Mouse (Mus musculus): Measurements from ENCODE around the gene Fam3c. TPM values are rescaled to one million over a fixed set of nuclear protein-coding genes. Genes with fewer than 3 reads are reported as not detected.
A peak's percentile ranks its signal among the peaks of the same experiment; 100 is the strongest.

The Fam3c gene
- polyA plus RNA-seq, 1 experiment from 2014 or later, result 35.6 TPM

- Histone ChIP-seq H3K4me3 (ENCODE audit: low read length) (no peak overlapping the region), H3K4me2 (ENCODE audit: low read depth, low read length) (no peak overlapping the region), H3K9me3 (ENCODE audit: control insufficient read depth, low read length) (no peaks in the 10 kb centered on the region), H3K27me3 (replicated peaks; ENCODE audit: control insufficient read depth, insufficient read depth, low read length) (no peaks in the 10 kb centered on the region), H3K4me1 (ENCODE audit: control insufficient read depth, insufficient read depth, low read length) (peaks cover 24% of the 10 kb centered on the region), H3K36me3 (ENCODE audit: control insufficient read depth, insufficient read depth, low read length) (no peaks in the 10 kb centered on the region), H3K9ac (ENCODE audit: low read depth, low read length) (no peak overlapping the region), H3K27ac (ENCODE audit: low read length) (no peak overlapping the region)
- no peak for ATAC-seq
- 78% methylated on average over 8 of the region's 8 CpGs for WGBS
These were observed 8.7 kb downstream of the Fam3c start for GRCm38 (mm10) chr6:22347132-22347902.

- Histone ChIP-seq H3K36me3 (ENCODE audit: control insufficient read depth, insufficient read depth, low read length) (no peaks in the 10 kb centered on the region), H3K4me3 (ENCODE audit: low read length) (no peak overlapping the region), H3K4me1 (ENCODE audit: control insufficient read depth, insufficient read depth, low read length) (peaks cover 24% of the 10 kb centered on the region), H3K27me3 (replicated peaks; ENCODE audit: control insufficient read depth, insufficient read depth, low read length) (no peaks in the 10 kb centered on the region), H3K9me3 (ENCODE audit: control insufficient read depth, low read length) (no peaks in the 10 kb centered on the region), H3K27ac (ENCODE audit: low read length) (peak overlapping the region; percentile 56; the same call in 1 of the 2 replicates), H3K9ac (ENCODE audit: low read depth, low read length) (no peak overlapping the region), H3K4me2 (ENCODE audit: low read depth, low read length) (no peak overlapping the region)
- no peak for ATAC-seq
- 51% methylated on average over 6 of the region's 6 CpGs for WGBS
These were observed 11.6 kb downstream of the Fam3c start for GRCm38 (mm10) chr6:22344443-22344842.

GRCm38 (mm10) chr6:22343706-22344105 lies 12.3 kb downstream of the Fam3c start:
- H3K36me3 ChIP-seq (ENCODE audit: control insufficient read depth, insufficient read depth, low read length), result no peaks in the 10 kb centered on the region
- H3K4me3 ChIP-seq (ENCODE audit: low read length), result no peak overlapping the region
- no peak overlapping the region for H3K9ac ChIP-seq (ENCODE audit: low read depth, low read length)
- H3K9me3 ChIP-seq (ENCODE audit: control insufficient read depth, low read length), result no peaks in the 10 kb centered on the region
- no peak overlapping the region for H3K27ac ChIP-seq (ENCODE audit: low read length)
- WGBS, result 68% methylated on average over 6 of the region's 6 CpGs
- ATAC-seq, result no peak
- H3K4me2 ChIP-seq (ENCODE audit: low read depth, low read length), result no peak overlapping the region
- no peaks in the 10 kb centered on the region for H3K27me3 ChIP-seq (replicated peaks; ENCODE audit: control insufficient read depth, insufficient read depth, low read length)
- peaks cover 24% of the 10 kb centered on the region for H3K4me1 ChIP-seq (ENCODE audit: control insufficient read depth, insufficient read depth, low read length)

- H3K36me3 ChIP-seq (ENCODE audit: control insufficient read depth, insufficient read depth, low read length), result no peaks in the 10 kb centered on the region
- no peak overlapping the region for H3K9ac ChIP-seq (ENCODE audit: low read depth, low read length)
- peaks cover 24% of the 10 kb centered on the region for H3K4me1 ChIP-seq (ENCODE audit: control insufficient read depth, insufficient read depth, low read length)
- H3K9me3 ChIP-seq (ENCODE audit: control insufficient read depth, low read length), result no peaks in the 10 kb centered on the region
- no peak overlapping the region for H3K4me2 ChIP-seq (ENCODE audit: low read depth, low read length)
- WGBS, result 57% methylated on average over 3 of the region's 3 CpGs
- ATAC-seq, result peak; percentile 21; the same call in 1 of the 2 replicates
- H3K4me3 ChIP-seq (ENCODE audit: low read length), result no peak overlapping the region
- no peak overlapping the region for H3K27ac ChIP-seq (ENCODE audit: low read length)
- no peaks in the 10 kb centered on the region for H3K27me3 ChIP-seq (replicated peaks; ENCODE audit: control insufficient read depth, insufficient read depth, low read length)
These were observed 12.8 kb downstream of the Fam3c start for GRCm38 (mm10) chr6:22343292-22343691.

- peaks cover 13% of the 10 kb centered on the region; the same call in 1 of the 2 replicates for H3K4me1 ChIP-seq (ENCODE audit: control insufficient read depth, insufficient read depth, low read length)
These were observed 15.3 kb downstream of the Fam3c start for GRCm38 (mm10) chr6:22340779-22341178.

GRCm38 (mm10) chr6:22339763-22340542 lies 16.1 kb downstream of the Fam3c start:
- peaks cover 12% of the 10 kb centered on the region; the same call in 1 of the 2 replicates for H3K4me1 ChIP-seq (ENCODE audit: control insufficient read depth, insufficient read depth, low read length)
- peaks cover 6% of the 10 kb centered on the region; the same call in 1 of the 2 replicates for H3K36me3 ChIP-seq (ENCODE audit: control insufficient read depth, insufficient read depth, low read length)
- no peak overlapping the region for H3K4me3 ChIP-seq (ENCODE audit: low read length)
- ATAC-seq, result peak; percentile 97
- H3K9me3 ChIP-seq (ENCODE audit: control insufficient read depth, low read length), result no peaks in the 10 kb centered on the region
- no peak overlapping the region for H3K9ac ChIP-seq (ENCODE audit: low read depth, low read length)
- peak overlapping the region; percentile 74 for H3K27ac ChIP-seq (ENCODE audit: low read length)
- H3K4me2 ChIP-seq (ENCODE audit: low read depth, low read length), result no peak overlapping the region
- no peaks in the 10 kb centered on the region for H3K27me3 ChIP-seq (replicated peaks; ENCODE audit: control insufficient read depth, insufficient read depth, low read length)
- WGBS, result 76% methylated on average over 15 of the region's 15 CpGs

More at GRCm38 (mm10) chr6:22340779-22341178, 15.3 kb downstream of the Fam3c start:
- Histone ChIP-seq H3K27ac (ENCODE audit: low read length) (peak overlapping the region; percentile 51), H3K4me3 (ENCODE audit: low read length) (no peak overlapping the region), H3K27me3 (replicated peaks; ENCODE audit: control insufficient read depth, insufficient read depth, low read length) (no peaks in the 10 kb centered on the region), H3K9me3 (ENCODE audit: control insufficient read depth, low read length) (no peaks in the 10 kb centered on the region), H3K4me2 (ENCODE audit: low read depth, low read length) (no peak overlapping the region), H3K36me3 (ENCODE audit: control insufficient read depth, insufficient read depth, low read length) (peaks cover 6% of the 10 kb centered on the region; the same call in 1 of the 2 replicates), H3K9ac (ENCODE audit: low read depth, low read length) (no peak overlapping the region)
- ATAC-seq, result no peak
- 92% methylated on average over 14 of the region's 14 CpGs for WGBS

GRCm38 (mm10) chr6:22332548-22332947 lies 23.5 kb downstream of the Fam3c start:
- H3K9ac ChIP-seq (ENCODE audit: low read depth, low read length), result no peak overlapping the region
- H3K27ac ChIP-seq (ENCODE audit: low read length), result no peak overlapping the region
- WGBS, result 83% methylated on average over 2 of the region's 2 CpGs
- peaks cover 2% of the 10 kb centered on the region; the same call in 1 of the 2 replicates for H3K36me3 ChIP-seq (ENCODE audit: control insufficient read depth, insufficient read depth, low read length)
- no peak overlapping the region for H3K4me2 ChIP-seq (ENCODE audit: low read depth, low read length)
- H3K4me3 ChIP-seq (ENCODE audit: low read length), result no peak overlapping the region
- no peaks in the 10 kb centered on the region for H3K27me3 ChIP-seq (replicated peaks; ENCODE audit: control insufficient read depth, insufficient read depth, low read length)
- no peaks in the 10 kb centered on the region for H3K9me3 ChIP-seq (ENCODE audit: control insufficient read depth, low read length)
- peaks cover 7% of the 10 kb centered on the region for H3K4me1 ChIP-seq (ENCODE audit: control insufficient read depth, insufficient read depth, low read length)
- ATAC-seq, result no peak

GRCm38 (mm10) chr6:22330169-22330960 lies 25.7 kb downstream of the Fam3c start:
- H3K4me3 ChIP-seq (ENCODE audit: low read length), result no peak overlapping the region
- 82% methylated on average over 13 of the region's 13 CpGs for WGBS

GRCm38 (mm10) chr6:22327931-22328330 lies 28.1 kb downstream of the Fam3c start:
- ATAC-seq, result no peak
- no peaks in the 10 kb centered on the region for H3K9me3 ChIP-seq (ENCODE audit: control insufficient read depth, low read length)
- no peak overlapping the region for H3K4me2 ChIP-seq (ENCODE audit: low read depth, low read length)
- 72% methylated on average over 8 of the region's 8 CpGs for WGBS
- H3K9ac ChIP-seq (ENCODE audit: low read depth, low read length), result no peak overlapping the region
- peaks cover 16% of the 10 kb centered on the region for H3K4me1 ChIP-seq (ENCODE audit: control insufficient read depth, insufficient read depth, low read length)
- no peaks in the 10 kb centered on the region for H3K27me3 ChIP-seq (replicated peaks; ENCODE audit: control insufficient read depth, insufficient read depth, low read length)
- no peak overlapping the region for H3K27ac ChIP-seq (ENCODE audit: low read length)
- H3K36me3 ChIP-seq (ENCODE audit: control insufficient read depth, insufficient read depth, low read length), result no peaks in the 10 kb centered on the region
- no peak overlapping the region for H3K4me3 ChIP-seq (ENCODE audit: low read length)

More at GRCm38 (mm10) chr6:22330169-22330960, 25.7 kb downstream of the Fam3c start:
- Histone ChIP-seq H3K27ac (ENCODE audit: low read length) (no peak overlapping the region), H3K9me3 (ENCODE audit: control insufficient read depth, low read length) (no peaks in the 10 kb centered on the region), H3K4me1 (ENCODE audit: control insufficient read depth, insufficient read depth, low read length) (peaks cover 16% of the 10 kb centered on the region), H3K36me3 (ENCODE audit: control insufficient read depth, insufficient read depth, low read length) (no peaks in the 10 kb centered on the region), H3K27me3 (replicated peaks; ENCODE audit: control insufficient read depth, insufficient read depth, low read length) (no peaks in the 10 kb centered on the region), H3K9ac (ENCODE audit: low read depth, low read length) (no peak overlapping the region), H3K4me2 (ENCODE audit: low read depth, low read length) (no peak overlapping the region)
- no peak for ATAC-seq
